Mouse (Mus musculus) intestine, embryonic 16.5 days (tissue): Measurements from ENCODE around the gene Trim32. TPM values are rescaled to one million over a fixed set of nuclear protein-coding genes. Genes with fewer than 3 reads are reported as not detected.

Experiments
- ATAC-seq: fragments of 200-750 bp; cut with Nextera tagmentation; 2 replicates; pipeline ENCODE4 v1.8.0; 2017; ENCODE audit warnings: moderate TSS enrichment, moderate library complexity
- H3K27ac ChIP-seq: fragments of 300-500 bp; sonication (generic); 2 replicates; pipeline ENCODE4 v1.5.1; 2014; ENCODE audit warnings: mild to moderate bottlenecking, low read length
- H3K27me3 ChIP-seq: fragments of 300-500 bp; sonication (generic); replicated peaks from 2 replicates; pipeline ENCODE4 v1.6.1; 2014; ENCODE audit warnings: low read length, control low read depth, mixed read lengths; ENCODE audit not compliant: control insufficient read depth, insufficient read depth
- H3K36me3 ChIP-seq: fragments of 300-500 bp; sonication (generic); 2 replicates; pipeline ENCODE4 v1.6.1; 2014; ENCODE audit warnings: low read length, control low read depth; ENCODE audit not compliant: control insufficient read depth, insufficient read depth
- H3K4me1 ChIP-seq: fragments of 300-500 bp; sonication (generic); 2 replicates; pipeline ENCODE4 v1.6.1; 2014; ENCODE audit warnings: low read length, control low read depth, mixed read lengths; ENCODE audit not compliant: control insufficient read depth, insufficient read depth
- H3K4me2 ChIP-seq: fragments of 300-500 bp; sonication (generic); 2 replicates; pipeline ENCODE4 v1.6.1; 2014; ENCODE audit warnings: low read depth, low read length, control low read depth
- H3K4me3 ChIP-seq: fragments of 300-500 bp; sonication (generic); 2 replicates; pipeline ENCODE4 v1.5.1; 2014; ENCODE audit warnings: mild to moderate bottlenecking, low read length
- H3K9ac ChIP-seq: fragments of 300-500 bp; sonication (generic); 2 replicates; pipeline ENCODE4 v1.6.1; 2014; ENCODE audit warnings: low read depth, low read length
- H3K9me3 ChIP-seq: fragments of 300-500 bp; sonication (generic); 2 replicates; pipeline ENCODE4 v1.6.1; 2016; ENCODE audit warnings: low read length, control low read depth; ENCODE audit not compliant: control insufficient read depth
- WGBS: fragments of 180-500 bp; shearing (Covaris S2); extraction: QIAGEN DNeasy Blood & Tissue Kit; methylation state at CpG from one replicate; pipeline ENCODE4 v1.1.7; 2014; 5-methylcytosine and 5-hydroxymethylcytosine counted together
- polyA plus RNA-seq: library from polyadenylated mRNA; unstranded; fragments of >200 nt; fragmentation: Nextera tagmentation; extraction: Ambion mirVana; gene quantifications from 2 replicates; pipeline ENCODE4 v1.2.1, GENCODE M21; 2015

The Trim32 gene
- polyA plus RNA-seq, 1 experiment from 2014 or later = 42.4 TPM

GRCm38 (mm10) chr4:65610329-65610728, 5.5 kb downstream of the Trim32 start:
- peaks cover 27% of the 10 kb centered on the region for H3K4me1 ChIP-seq
- no peak overlapping the region for H3K4me2 ChIP-seq
- peaks cover 22% of the 10 kb centered on the region for H3K36me3 ChIP-seq
- no peak overlapping the region for H3K9ac ChIP-seq
- H3K27ac ChIP-seq = no peak overlapping the region
- no peak overlapping the region for H3K4me3 ChIP-seq
- H3K27me3 ChIP-seq = no peaks in the 10 kb centered on the region
- no peak for ATAC-seq
- no peaks in the 10 kb centered on the region for H3K9me3 ChIP-seq
- 74% methylated on average over 5 of the region's 5 CpGs for WGBS

GRCm38 (mm10) chr4:65610896-65611295, 6.1 kb downstream of the Trim32 start:
- Histone ChIP-seq H3K4me2 (no peak overlapping the region), H3K36me3 (peaks cover 22% of the 10 kb centered on the region), H3K27me3 (no peaks in the 10 kb centered on the region), H3K9me3 (no peaks in the 10 kb centered on the region), H3K4me1 (peaks cover 27% of the 10 kb centered on the region), H3K27ac (no peak overlapping the region), H3K9ac (no peak overlapping the region), H3K4me3 (no peak overlapping the region)
- no peak for ATAC-seq
- WGBS = 82% methylated on average over 6 of the region's 6 CpGs

GRCm38 (mm10) chr4:65613135-65613534, 8.3 kb downstream of the Trim32 start:
- H3K4me2 ChIP-seq = no peak overlapping the region
- ATAC-seq = no peak
- 95% methylated on average over 14 of the region's 14 CpGs for WGBS

DNA sequence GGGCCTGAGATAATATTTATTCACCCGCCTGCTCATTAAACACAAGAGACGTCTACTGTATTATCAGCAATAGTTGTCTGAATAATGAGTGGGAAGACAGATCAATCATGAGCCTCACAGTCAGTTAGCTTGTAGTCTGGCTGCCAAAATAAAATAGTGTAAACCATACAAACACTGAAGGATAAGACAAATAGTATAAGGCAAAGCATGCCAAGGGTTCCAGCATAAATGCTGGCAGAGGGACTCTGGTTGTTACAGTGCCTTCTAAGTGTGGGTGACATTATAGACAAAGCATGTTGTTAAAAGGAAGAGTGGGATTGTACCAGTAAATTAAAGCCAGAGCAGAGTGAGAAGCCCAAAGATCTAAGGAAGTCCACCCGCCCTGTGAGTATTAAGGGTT, 15.3 kb downstream of the Trim32 start:
- H3K27me3 ChIP-seq = no peaks in the 10 kb centered on the region
- H3K9me3 ChIP-seq = no peaks in the 10 kb centered on the region
- no peak overlapping the region for H3K4me2 ChIP-seq
- H3K4me3 ChIP-seq = no peak overlapping the region
- H3K4me1 ChIP-seq = no peaks in the 10 kb centered on the region
- no peak for ATAC-seq
- no peak overlapping the region for H3K27ac ChIP-seq
- WGBS = 78% methylated on average over 3 of the region's 3 CpGs
- no peak overlapping the region for H3K9ac ChIP-seq
- H3K36me3 ChIP-seq = peaks cover 5% of the 10 kb centered on the region; the same call in 1 of the 2 replicates

More at GRCm38 (mm10) chr4:65613135-65613534, 8.3 kb downstream of the Trim32 start:
- Histone ChIP-seq H3K4me3 (no peak overlapping the region), H3K4me1 (peaks cover 9% of the 10 kb centered on the region), H3K36me3 (peaks cover 25% of the 10 kb centered on the region), H3K9ac (no peak overlapping the region), H3K27me3 (no peaks in the 10 kb centered on the region), H3K27ac (no peak overlapping the region), H3K9me3 (no peaks in the 10 kb centered on the region)

DNA sequence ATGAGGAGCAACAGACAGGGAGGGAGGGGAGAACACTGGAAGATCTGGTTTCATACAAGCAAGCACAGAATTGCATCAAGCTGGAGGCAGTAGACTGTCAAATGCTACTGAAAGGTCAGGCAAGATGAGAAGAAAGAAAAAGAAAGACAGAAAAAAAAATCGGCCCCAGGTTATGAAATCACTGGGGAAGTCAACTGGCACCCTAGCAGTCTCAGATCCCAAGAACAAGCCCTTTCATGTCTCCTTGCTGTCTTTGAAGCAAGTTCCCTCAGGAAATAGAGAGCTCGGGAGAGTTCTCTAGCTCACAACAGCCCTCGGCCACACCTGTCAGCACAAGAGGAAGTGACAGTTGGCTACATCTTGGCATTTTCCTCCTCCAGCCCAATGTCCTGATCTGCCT, 33.4 kb downstream of the Trim32 start:
- H3K27me3 ChIP-seq = no peaks in the 10 kb centered on the region
- H3K4me1 ChIP-seq = no peaks in the 10 kb centered on the region
- 80% methylated on average over 3 of the region's 3 CpGs for WGBS
- H3K4me3 ChIP-seq = no peak overlapping the region
- no peak for ATAC-seq
- H3K36me3 ChIP-seq = no peaks in the 10 kb centered on the region
- H3K27ac ChIP-seq = no peak overlapping the region
- no peak overlapping the region for H3K9ac ChIP-seq
- no peak overlapping the region for H3K4me2 ChIP-seq
- H3K9me3 ChIP-seq = no peaks in the 10 kb centered on the region; the same call in 1 of the 2 replicates

- ATAC-seq = no peak
- H3K27ac ChIP-seq = no peak overlapping the region
- H3K4me1 ChIP-seq = no peaks in the 10 kb centered on the region
- no peaks in the 10 kb centered on the region for H3K27me3 ChIP-seq
- H3K36me3 ChIP-seq = no peaks in the 10 kb centered on the region
- no peak overlapping the region for H3K4me2 ChIP-seq
- 38% methylated on average over 5 of the region's 5 CpGs for WGBS
- no peaks in the 10 kb centered on the region; the same call in 1 of the 2 replicates for H3K9me3 ChIP-seq
- H3K9ac ChIP-seq = no peak overlapping the region
- no peak overlapping the region for H3K4me3 ChIP-seq
Observed at GRCm38 (mm10) chr4:65642611-65643010, 37.8 kb downstream of the Trim32 start.

GRCm38 (mm10) chr4:65654723-65655122, 49.9 kb downstream of the Trim32 start:
- no peaks in the 10 kb centered on the region for H3K9me3 ChIP-seq
- no peak overlapping the region for H3K27ac ChIP-seq
- no peak overlapping the region for H3K4me2 ChIP-seq
- H3K4me3 ChIP-seq = no peak overlapping the region
- H3K27me3 ChIP-seq = no peaks in the 10 kb centered on the region
- H3K4me1 ChIP-seq = no peaks in the 10 kb centered on the region
- H3K36me3 ChIP-seq = no peaks in the 10 kb centered on the region
- H3K9ac ChIP-seq = no peak overlapping the region
- WGBS = 0% methylated on average over 2 of the region's 2 CpGs
- peak; percentile 77; the same call in 1 of the 2 replicates for ATAC-seq

DNA sequence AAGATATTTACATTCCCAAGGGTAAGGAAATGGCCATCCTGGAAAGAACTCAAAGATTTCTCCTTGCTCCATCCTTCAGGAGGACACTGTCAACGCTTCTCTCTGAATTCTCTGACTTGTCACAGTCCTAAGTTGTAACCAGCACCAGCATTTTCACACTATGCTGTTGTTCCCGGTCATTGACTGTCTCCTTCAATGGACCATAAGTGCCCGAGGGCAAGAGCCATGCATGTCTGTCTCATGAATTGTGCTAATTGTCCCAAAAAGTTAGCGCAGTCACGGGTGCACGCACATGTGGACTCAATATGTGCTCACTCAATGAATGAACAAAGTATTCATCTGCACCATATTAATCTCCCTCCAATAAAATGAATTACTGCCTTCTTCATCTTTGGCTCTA, 58.4 kb downstream of the Trim32 start:
- ATAC-seq = no peak
- no peak overlapping the region for H3K4me2 ChIP-seq
- H3K27ac ChIP-seq = no peak overlapping the region
- no peaks in the 10 kb centered on the region for H3K27me3 ChIP-seq
- 86% methylated on average over 6 of the region's 6 CpGs for WGBS
- H3K4me1 ChIP-seq = no peaks in the 10 kb centered on the region
- H3K4me3 ChIP-seq = no peak overlapping the region
- H3K36me3 ChIP-seq = no peaks in the 10 kb centered on the region
- no peak overlapping the region for H3K9ac ChIP-seq
- H3K9me3 ChIP-seq = no peaks in the 10 kb centered on the region
